Mouse (Mus musculus): Measurements from ENCODE around the gene Uaca.

The Uaca gene

DNA sequence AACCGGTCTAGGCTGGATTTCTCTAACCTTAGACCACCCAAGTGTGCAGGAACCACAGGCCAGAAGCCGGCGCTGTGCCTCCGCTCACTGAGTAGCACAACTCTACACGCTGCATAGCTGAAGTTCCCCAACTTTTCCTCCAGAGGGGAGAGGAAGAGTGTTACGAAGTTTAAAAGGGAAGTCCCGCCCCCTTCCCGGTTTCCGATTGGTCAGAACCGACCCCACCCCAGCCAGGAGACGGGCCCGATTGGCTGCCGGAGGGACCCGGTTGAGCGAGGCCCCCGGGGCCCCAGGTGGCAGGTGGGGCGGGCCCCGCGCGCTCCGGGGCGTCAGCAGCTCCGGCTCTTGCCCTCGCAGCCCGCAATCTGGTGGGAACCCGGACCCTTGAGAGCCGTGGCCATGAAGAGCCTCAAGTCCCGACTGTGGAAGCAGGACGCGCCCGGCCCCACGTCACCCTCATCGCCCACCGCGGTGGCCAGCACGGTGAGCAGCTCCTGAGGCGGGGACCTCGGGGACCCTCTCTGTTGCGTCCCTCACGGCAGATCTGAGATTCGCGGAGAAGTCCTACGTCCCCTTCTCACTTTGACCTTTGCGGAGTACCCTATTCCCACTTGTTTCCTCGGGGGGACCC, at the start of gene Uaca:
TSS of gene Uaca (plus strand) at position 333 of the 631 bp plus-strand sequence.
- peak; percentile 90 for DNase-seq (ENCODE audit: low spot score)

GRCm38 (mm10) chr9:60744971-60745370, 49.4 kb upstream of the Uaca start:
- no peak for DNase-seq (ENCODE audit: low spot score)

GRCm38 (mm10) chr9:60746561-60746960, 47.8 kb upstream of the Uaca start:
- DNase-seq (ENCODE audit: low spot score), result no peak

DNA sequence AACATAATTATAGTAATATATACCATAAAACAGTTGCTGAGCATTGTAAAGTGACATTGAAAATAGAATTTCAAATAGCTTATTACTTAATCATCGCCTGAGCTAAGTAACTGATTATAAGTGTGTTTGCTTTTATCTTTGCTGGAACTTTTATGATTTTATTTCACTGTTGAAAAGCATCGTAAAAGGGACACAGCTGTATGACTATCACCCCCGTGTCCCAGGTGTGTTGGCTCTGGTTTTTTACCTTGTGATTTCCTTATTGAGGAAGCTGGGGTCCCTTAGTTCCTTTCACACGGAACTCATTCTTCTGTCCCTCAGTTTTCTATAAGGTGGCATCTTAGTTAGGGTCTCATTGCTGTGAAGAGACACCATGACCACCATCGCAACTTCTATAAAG, 46.7 kb upstream of the Uaca start:
- DNase-seq (ENCODE audit: low spot score), result no peak

DNA sequence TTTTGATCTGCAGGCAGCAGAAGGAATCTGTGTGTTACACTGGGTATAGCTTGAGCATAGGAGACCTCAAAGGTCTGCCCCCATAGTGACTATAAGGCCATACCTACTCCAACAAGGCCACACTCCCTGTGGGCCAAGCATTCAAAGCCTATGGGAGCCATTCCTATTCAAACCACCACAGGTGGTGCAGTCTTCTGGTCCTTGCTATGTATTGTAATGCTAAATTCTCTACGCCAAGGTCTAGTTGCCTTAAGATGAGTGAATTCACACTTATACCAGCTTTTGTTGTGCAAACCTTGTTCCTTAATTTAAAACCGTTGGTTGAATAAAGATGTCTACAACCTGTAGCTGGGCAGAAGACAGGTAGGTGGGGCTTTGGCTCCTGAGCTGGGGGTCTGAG, 46.2 kb upstream of the Uaca start:
- no peak for DNase-seq (ENCODE audit: low spot score)

- DNase-seq (ENCODE audit: low spot score), result no peak
Measured at GRCm38 (mm10) chr9:60749105-60749504, 45.2 kb upstream of the Uaca start.

GRCm38 (mm10) chr9:60751098-60751497, 43.2 kb upstream of the Uaca start:
- no peak for DNase-seq (ENCODE audit: low spot score)

DNA sequence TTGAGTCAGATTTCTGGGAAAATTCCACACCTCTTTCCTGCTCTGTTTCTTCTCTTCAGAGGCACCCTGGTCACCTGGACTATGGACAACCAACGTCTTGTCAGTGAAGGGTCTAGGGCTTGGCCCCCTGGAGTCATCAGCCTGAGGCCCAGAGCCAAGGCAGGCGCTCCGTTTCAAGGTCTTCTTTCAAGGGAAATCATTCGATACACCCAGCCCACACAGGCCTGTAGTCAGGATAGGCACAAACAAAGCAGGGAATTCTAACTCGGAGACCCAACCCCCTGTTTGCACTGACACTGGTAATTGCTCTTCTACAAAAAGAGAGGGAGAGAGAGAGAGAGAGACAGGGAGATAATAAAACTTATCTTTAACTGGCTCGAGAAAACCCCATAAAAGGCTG, 42.4 kb upstream of the Uaca start:
- DNase-seq (ENCODE audit: low spot score), result no peak

GRCm38 (mm10) chr9:60752636-60753035, 41.7 kb upstream of the Uaca start:
- DNase-seq (ENCODE audit: low spot score), result no peak

DNA sequence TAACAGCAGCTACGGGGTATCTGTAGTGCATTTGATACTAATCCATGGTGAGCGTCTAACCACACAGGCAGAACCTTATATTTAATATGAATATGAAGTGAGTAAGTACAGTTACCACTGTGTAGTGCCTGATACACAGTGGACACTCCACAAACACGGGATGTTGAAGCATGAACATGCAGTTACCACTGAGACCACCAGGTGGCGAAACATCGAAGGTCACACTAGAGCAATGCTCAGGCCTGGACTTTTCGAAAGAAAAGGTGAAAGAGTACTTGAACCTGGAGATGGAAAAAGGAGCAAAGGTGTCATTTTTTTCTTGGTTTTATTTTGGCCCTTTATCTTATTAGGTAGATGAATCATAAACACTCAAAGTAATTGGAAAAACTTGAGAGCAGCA, 38.1 kb upstream of the Uaca start:
- DNase-seq (ENCODE audit: low spot score), result peak; percentile 72

GRCm38 (mm10) chr9:60756866-60757740, 37.2 kb upstream of the Uaca start:
- DNase-seq (ENCODE audit: low spot score), result no peak

- DNase-seq (ENCODE audit: low spot score), result no peak
Measured at GRCm38 (mm10) chr9:60757817-60758216, 36.5 kb upstream of the Uaca start.

DNA sequence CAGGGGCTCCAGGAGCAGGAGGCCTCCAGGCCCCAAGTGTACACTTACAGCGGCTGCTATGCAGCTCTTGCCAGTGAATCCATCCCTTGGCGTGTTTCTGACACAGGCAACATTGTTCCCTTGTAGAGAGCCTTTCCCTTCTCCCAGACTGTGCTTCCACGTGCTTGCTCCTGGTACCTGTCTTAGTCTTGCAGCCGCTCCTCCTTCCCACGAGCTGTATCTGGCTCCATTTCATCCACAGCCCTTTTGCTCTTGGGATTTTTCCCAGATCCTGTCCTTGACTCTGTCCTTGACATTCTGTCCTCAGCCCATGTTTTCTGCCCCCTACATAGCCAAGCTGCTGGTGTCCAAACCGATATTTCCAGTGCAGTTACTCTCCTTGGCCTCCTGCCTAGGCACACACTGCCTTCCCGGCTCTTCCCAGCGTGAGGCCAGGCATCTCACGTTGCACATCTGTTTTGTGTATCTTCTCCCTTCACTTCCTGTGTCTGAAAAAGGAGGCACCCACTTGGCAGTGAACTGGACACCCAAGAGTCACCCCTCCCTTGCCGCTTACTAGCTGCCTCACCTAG, 34.8 kb upstream of the Uaca start:
- peak; percentile 21 for DNase-seq (ENCODE audit: low spot score)

- no peak for DNase-seq (ENCODE audit: low spot score)
Measured at GRCm38 (mm10) chr9:60765181-60765580, 29.2 kb upstream of the Uaca start.

DNA sequence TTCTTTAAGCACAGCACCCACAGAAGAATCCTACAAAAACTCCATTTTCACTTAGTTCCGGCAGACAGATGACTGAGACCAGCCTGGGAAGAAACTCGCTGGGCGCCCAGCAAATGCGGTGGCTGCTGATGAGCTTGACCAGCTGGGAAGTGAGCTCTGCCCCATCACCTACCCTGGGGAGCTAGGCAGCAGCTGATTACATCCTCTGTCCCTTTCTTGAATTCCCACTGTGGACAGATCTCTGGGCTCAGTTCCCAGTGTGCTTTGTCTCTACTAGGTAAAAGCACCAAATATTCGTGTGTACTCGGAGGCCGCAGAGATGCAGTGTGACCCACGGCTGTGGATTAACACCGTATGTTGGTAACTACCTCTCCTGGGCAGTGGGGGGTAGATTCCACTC, 25.9 kb upstream of the Uaca start:
- DNase-seq (ENCODE audit: low spot score), result peak; percentile 44

- DNase-seq (ENCODE audit: low spot score), result no peak
Measured at GRCm38 (mm10) chr9:60769711-60770111, 24.6 kb upstream of the Uaca start.

GRCm38 (mm10) chr9:60773713-60774112, 20.6 kb upstream of the Uaca start:
- no peak for DNase-seq (ENCODE audit: low spot score)

- DNase-seq (ENCODE audit: low spot score), result no peak
Measured at GRCm38 (mm10) chr9:60776899-60777298, 17.4 kb upstream of the Uaca start.

GRCm38 (mm10) chr9:60782057-60782789, 12.1 kb upstream of the Uaca start:
- DNase-seq (ENCODE audit: low spot score), result no peak

DNA sequence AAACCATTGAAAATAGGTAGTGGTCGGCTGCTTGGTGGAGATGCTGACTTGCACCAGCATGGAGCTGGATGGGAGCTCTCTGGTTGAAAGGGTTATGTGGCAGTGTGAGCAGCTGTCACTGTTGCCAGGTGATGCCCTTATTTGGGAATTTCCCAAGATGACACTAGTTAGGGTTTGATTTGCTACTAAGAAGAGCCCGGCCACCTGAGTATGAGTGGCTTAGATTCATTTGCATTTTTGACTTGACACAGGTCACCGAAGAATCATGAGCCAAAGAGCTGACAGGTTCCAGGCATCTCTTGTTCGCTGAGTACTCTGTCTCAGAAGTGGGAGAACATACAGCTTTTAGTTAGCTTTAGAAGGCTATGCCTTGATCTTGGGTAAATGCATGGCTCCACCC, 9.3 kb upstream of the Uaca start:
- no peak for DNase-seq (ENCODE audit: low spot score)

DNA sequence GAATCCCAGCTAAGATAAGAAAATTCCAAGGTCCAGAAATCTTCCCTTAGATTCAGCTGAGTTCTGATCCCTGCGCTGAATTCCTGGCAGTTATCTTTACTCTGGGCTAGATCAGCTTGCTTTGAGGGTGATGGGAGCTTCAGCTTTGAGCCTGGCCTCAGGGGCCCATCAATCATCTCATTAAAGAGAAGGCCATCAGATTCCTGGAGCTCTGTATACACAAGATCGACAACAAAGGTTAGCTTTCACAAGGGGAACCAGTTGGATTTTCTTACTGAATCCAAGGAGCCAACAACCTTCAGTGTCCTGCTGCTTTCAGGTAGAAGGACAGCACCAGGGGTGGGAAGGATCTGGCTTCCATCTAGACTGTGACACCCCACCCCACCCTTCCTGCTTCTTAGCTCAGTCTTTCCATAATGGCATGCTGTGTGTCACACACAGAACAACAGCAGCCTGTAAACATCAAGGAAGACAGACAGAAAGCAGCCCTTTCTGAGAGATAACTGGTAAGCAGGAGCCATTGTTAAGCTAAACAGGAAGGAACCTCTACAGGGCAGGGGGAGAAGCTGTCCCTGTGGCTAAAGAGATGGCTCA, 6.7 kb upstream of the Uaca start:
- DNase-seq (ENCODE audit: low spot score), result no peak

GRCm38 (mm10) chr9:60790282-60790681, 4.1 kb upstream of the Uaca start:
- no peak for DNase-seq (ENCODE audit: low spot score)

All from adipocyte (in vitro differentiated cells).